Mouse (Mus musculus): ENCODE results near the gene Cmip. TPM values are rescaled to one million over a fixed set of nuclear protein-coding genes. Genes with fewer than 3 reads are reported as not detected.

Cmip gene
- total and polyA plus RNA-seq, 3 experiments = 17.0 to 71.8 TPM; not detected in 1

GRCm38 (mm10) chr8:117281676-117282075 is 24.8 kb downstream of the Cmip start:
- DNase-seq (ENCODE audit: low read depth, low spot score) = no peak
- Histone ChIP-seq H3K27me3 (ENCODE audit: control insufficient read depth in 1 of 2, insufficient read depth in 2 of 2, low read length in 2 of 2) (no peaks in the 10 kb centered on the region), H3K9me3 (replicated peaks; ENCODE audit: insufficient read depth, low read length) (no peaks in the 10 kb centered on the region), H3K36me3 (ENCODE audit: control insufficient read depth in 1 of 2, insufficient read depth in 2 of 2, low read length in 2 of 2) (peaks cover 0 to 4% of the 10 kb centered on the region in 2 experiments; a peak in 2 of 4 replicates), H3K79me2 (ENCODE audit: control insufficient read depth, insufficient read depth, low read length, poor library complexity) (peaks cover 77% of the 10 kb centered on the region), H3K27ac (ENCODE audit: control insufficient read depth, low read depth, low read length) (no peak overlapping the region), H3K4me1 (ENCODE audit: control insufficient read depth in 1 of 2, insufficient read depth in 2 of 2, low read length in 2 of 2) (peaks cover 0 to 2% of the 10 kb centered on the region in 2 experiments; a peak in 1 of 4 replicates), H3K9ac (ENCODE audit: control insufficient read depth, low read depth, low read length, poor library complexity, severe bottlenecking) (no peak overlapping the region), H3K4me3 (ENCODE audit: control insufficient read depth in 1 of 2, insufficient read depth in 1 of 2, low read depth in 2 of 2, low read length in 2 of 2) (no peak overlapping the region)
- TF ChIP-seq MAX (IDR thresholded peaks at IDR 0.05; ENCODE audit: low read length) = no peak
- no peak for TF ChIP-seq GATA1 (IDR thresholded peaks at IDR 0.05; ENCODE audit: low read depth, low read length)
- no peak for TF ChIP-seq ZNF384 (IDR thresholded peaks at IDR 0.05; ENCODE audit: low read depth, low read length)
- no peak for TF ChIP-seq USF2 (IDR thresholded peaks at IDR 0.05; ENCODE audit: borderline replicate concordance in 1 of 2, insufficient read depth in 1 of 2, low read depth in 1 of 2, low read length in 2 of 2)
- TF ChIP-seq MXI1 (IDR thresholded peaks at IDR 0.05; ENCODE audit: low read depth, low read length) = no peak
- no peak for TF ChIP-seq MYC (IDR thresholded peaks at IDR 0.05; ENCODE audit: low read depth, low read length)
- no peak for TF ChIP-seq ZKSCAN1 (IDR thresholded peaks at IDR 0.05; ENCODE audit: low read depth, low read length)
- TF ChIP-seq POLR2AphosphoS2 (IDR thresholded peaks at IDR 0.05; ENCODE audit: low read length) = no peak
- TF ChIP-seq MAFK (IDR thresholded peaks at IDR 0.05; ENCODE audit: borderline replicate concordance, low read depth, low read length) = no peak
- TF ChIP-seq HCFC1 (IDR thresholded peaks at IDR 0.05; ENCODE audit: low read depth, low read length) = no peak
- no peak for TF ChIP-seq MAZ (IDR thresholded peaks at IDR 0.05; ENCODE audit: low read depth, low read length)
- TF ChIP-seq RAD21 (IDR thresholded peaks at IDR 0.05; ENCODE audit: low read depth, low read length) = no peak
- no peak for TF ChIP-seq NRF1 (IDR thresholded peaks at IDR 0.05; ENCODE audit: insufficient read depth, low read depth, low read length, poor library complexity, severe bottlenecking)
- TF ChIP-seq ZC3H11A (IDR thresholded peaks at IDR 0.05; ENCODE audit: low read depth, low read length) = no peak
- no peak for TF ChIP-seq POLR2AphosphoS5 (IDR thresholded peaks at IDR 0.05; ENCODE audit: borderline replicate concordance, low read depth, low read length)

- H3K4me3 ChIP-seq (ENCODE audit: control insufficient read depth in 1 of 2, insufficient read depth in 1 of 2, low read depth in 2 of 2, low read length in 2 of 2) = no peak overlapping the region
- no peaks in the 10 kb centered on the region for H3K9me3 ChIP-seq (replicated peaks; ENCODE audit: insufficient read depth, low read length)
- no peaks in the 10 kb centered on the region for H3K27me3 ChIP-seq (ENCODE audit: control insufficient read depth in 1 of 2, insufficient read depth in 2 of 2, low read length in 2 of 2)
- H3K36me3 ChIP-seq (ENCODE audit: control insufficient read depth in 1 of 2, insufficient read depth in 2 of 2, low read length in 2 of 2) = peaks cover 0 to 4% of the 10 kb centered on the region in 2 experiments; a peak in 2 of 4 replicates
- no peak overlapping the region for H3K9ac ChIP-seq (ENCODE audit: control insufficient read depth, low read depth, low read length, poor library complexity, severe bottlenecking)
- no peak overlapping the region for H3K27ac ChIP-seq (ENCODE audit: control insufficient read depth, low read depth, low read length)
- H3K4me1 ChIP-seq (ENCODE audit: control insufficient read depth in 1 of 2, insufficient read depth in 2 of 2, low read length in 2 of 2) = peaks cover 0 to 2% of the 10 kb centered on the region in 2 experiments; a peak in 1 of 4 replicates
- H3K79me2 ChIP-seq (ENCODE audit: control insufficient read depth, insufficient read depth, low read length, poor library complexity) = peaks cover 77% of the 10 kb centered on the region
- no peak for DNase-seq (ENCODE audit: low read depth, low spot score)
- no peak for TF ChIP-seq GABPA (IDR thresholded peaks at IDR 0.05; ENCODE audit: low read depth, low read length)
Observed at GRCm38 (mm10) chr8:117282141-117282950, 25.5 kb downstream of the Cmip start.

Data from MEL (cell line).